Mouse (Mus musculus) hindbrain, embryonic 13.5 days (tissue): Measurements from ENCODE around the gene Mtmr14. TPM values are rescaled to one million over a fixed set of nuclear protein-coding genes. Genes with fewer than 3 reads are reported as not detected.

Source experiments
- ATAC-seq: fragments of 200-750 bp; cut with Nextera tagmentation; 2 replicates; pipeline ENCODE4 v1.8.0; 2017; ENCODE audit warnings: moderate TSS enrichment; ENCODE audit not compliant: low FRiP score
- H3K27ac ChIP-seq: fragments of 300-500 bp; sonication (generic); 2 replicates; pipeline ENCODE4 v1.5.1; 2015; ENCODE audit warnings: inconsistent platforms, mild to moderate bottlenecking, moderate library complexity
- H3K27me3 ChIP-seq: fragments of 300-500 bp; sonication (generic); 2 replicates; pipeline ENCODE4 v1.6.1; 2015; ENCODE audit warnings: mild to moderate bottlenecking, inconsistent platforms
- H3K36me3 ChIP-seq: fragments of 300-500 bp; sonication (generic); 2 replicates; pipeline ENCODE4 v1.6.1; 2015; ENCODE audit warnings: mild to moderate bottlenecking, inconsistent platforms
- H3K4me1 ChIP-seq: fragments of 300-500 bp; sonication (generic); replicated peaks from 2 replicates; pipeline ENCODE4 v1.6.1; 2015; ENCODE audit warnings: inconsistent platforms
- H3K4me2 ChIP-seq: fragments of 300-500 bp; sonication (generic); 2 replicates; pipeline ENCODE4 v1.6.1; 2015; ENCODE audit warnings: inconsistent platforms, mild to moderate bottlenecking, moderate library complexity
- H3K4me3 ChIP-seq: fragments of 300-500 bp; sonication (generic); 2 replicates; pipeline ENCODE4 v1.5.1; 2015; ENCODE audit warnings: mild to moderate bottlenecking, inconsistent platforms
- H3K9ac ChIP-seq: fragments of 300-500 bp; sonication (generic); 2 replicates; pipeline ENCODE4 v1.6.1; 2015; ENCODE audit warnings: mild to moderate bottlenecking, inconsistent platforms
- H3K9me3 ChIP-seq: fragments of 300-500 bp; sonication (generic); 2 replicates; pipeline ENCODE4 v1.6.1; 2016; ENCODE audit warnings: inconsistent platforms
- WGBS: fragments of 180-500 bp; shearing (Covaris S2); methylation state at CpG from one replicate; pipeline ENCODE4 v1.1.7; 2015; 5-methylcytosine and 5-hydroxymethylcytosine counted together
- polyA plus RNA-seq: library from polyadenylated mRNA; unstranded; fragments of >200 nt; fragmentation: Nextera tagmentation; extraction: Ambion mirVana; gene quantifications from 2 replicates; pipeline ENCODE4 v1.2.1, GENCODE M21; 2015

Mtmr14 gene
- polyA plus RNA-seq, 1 experiment from 2014 or later: 34.7 TPM

DNA sequence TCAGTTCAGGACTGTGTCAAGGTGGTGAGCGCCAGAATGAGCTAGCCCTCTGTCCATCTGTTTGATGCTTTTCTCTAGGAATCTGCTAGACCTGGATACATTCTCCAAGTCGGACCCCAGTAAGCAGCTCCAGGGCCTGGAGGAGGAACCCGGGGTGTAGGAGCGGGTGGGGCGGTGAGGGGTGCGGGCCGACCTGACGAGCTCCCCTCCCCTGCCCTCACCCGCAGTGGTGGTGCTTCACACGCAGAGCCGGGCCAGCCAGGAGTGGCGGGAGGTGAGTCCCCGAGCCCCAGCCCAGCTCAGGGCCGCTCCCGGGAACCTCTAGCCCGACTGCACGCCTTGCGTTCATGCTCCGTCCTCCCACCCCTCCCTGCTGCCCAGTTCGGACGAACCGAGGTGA, 45.3 kb downstream of the Mtmr14 start:
- Histone ChIP-seq H3K27me3 (peaks cover 53% of the 10 kb centered on the region), H3K36me3 (peaks cover 29% of the 10 kb centered on the region), H3K9ac (peak overlapping the region; percentile 65), H3K4me3 (peak overlapping the region; percentile 43), H3K4me2 (peak overlapping the region; percentile 75), H3K9me3 (no peaks in the 10 kb centered on the region), H3K27ac (no peak overlapping the region), H3K4me1 (peaks cover 20% of the 10 kb centered on the region)
- peak; percentile 45; the same call in 1 of the 2 replicates for ATAC-seq
- 2% methylated on average over 18 of the region's 22 CpGs for WGBS

DNA sequence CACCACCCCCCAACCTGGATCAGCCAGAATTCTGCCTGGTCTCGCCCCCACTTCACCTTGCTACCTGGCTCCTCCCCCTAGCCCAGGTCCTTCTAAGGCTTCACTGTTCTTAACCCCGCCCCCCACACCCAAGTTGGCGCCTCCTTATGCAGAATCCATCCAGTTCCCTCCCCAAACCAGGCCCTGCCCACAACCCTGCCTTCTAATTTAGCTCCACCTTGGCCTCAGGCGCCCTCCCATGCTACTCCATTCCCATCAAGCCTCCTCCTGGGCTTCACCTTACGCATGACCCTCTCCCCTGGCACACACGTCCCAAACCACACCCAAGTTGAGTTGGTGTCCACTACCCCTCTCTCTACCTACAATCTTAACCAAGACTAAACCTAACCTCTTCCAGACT, 45.9 kb downstream of the Mtmr14 start:
- Histone ChIP-seq H3K27ac (no peak overlapping the region), H3K4me2 (peak overlapping the region; percentile 75; the same call in 1 of the 2 replicates)
- 4% methylated on average over 6 of the region's 6 CpGs for WGBS

DNA sequence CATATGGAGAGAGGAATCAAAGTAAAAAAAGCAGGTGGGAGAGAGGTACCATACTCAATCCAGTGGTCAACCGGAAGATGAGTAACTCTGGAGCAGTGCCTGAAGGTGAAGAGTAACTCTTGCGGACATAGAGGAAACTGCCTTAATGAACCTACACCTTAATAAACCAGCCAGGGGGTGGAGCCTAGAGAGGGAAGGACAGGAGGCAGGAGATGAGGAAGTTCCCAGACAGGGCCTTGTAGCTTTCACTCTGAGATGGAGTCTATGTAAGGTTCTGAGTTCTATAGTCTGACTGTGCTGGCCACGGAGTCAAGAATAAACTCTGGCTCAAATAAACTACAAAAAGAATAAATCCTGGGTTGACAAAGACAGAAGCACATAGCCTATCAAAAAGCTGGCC, 47.3 kb downstream of the Mtmr14 start:
- Histone ChIP-seq H3K27me3 (peaks cover 53% of the 10 kb centered on the region), H3K36me3 (peaks cover 10% of the 10 kb centered on the region), H3K9me3 (no peaks in the 10 kb centered on the region), H3K9ac (no peak overlapping the region), H3K4me2 (no peak overlapping the region), H3K27ac (no peak overlapping the region), H3K4me1 (peaks cover 20% of the 10 kb centered on the region), H3K4me3 (no peak overlapping the region)
- 78% methylated on average over 3 of the region's 3 CpGs for WGBS
- ATAC-seq: no peak

More for the DNA sequence above, 45.9 kb downstream of the Mtmr14 start:
- ATAC-seq: peak; percentile 34; the same call in 1 of the 2 replicates
- Histone ChIP-seq H3K4me3 (0 out of 2 replicates have a peak overlapping the region, but pooled peaks have one; percentile 43), H3K36me3 (peaks cover 24% of the 10 kb centered on the region), H3K9ac (no peak overlapping the region), H3K9me3 (no peaks in the 10 kb centered on the region), H3K4me1 (peaks cover 20% of the 10 kb centered on the region), H3K27me3 (peaks cover 53% of the 10 kb centered on the region)

DNA sequence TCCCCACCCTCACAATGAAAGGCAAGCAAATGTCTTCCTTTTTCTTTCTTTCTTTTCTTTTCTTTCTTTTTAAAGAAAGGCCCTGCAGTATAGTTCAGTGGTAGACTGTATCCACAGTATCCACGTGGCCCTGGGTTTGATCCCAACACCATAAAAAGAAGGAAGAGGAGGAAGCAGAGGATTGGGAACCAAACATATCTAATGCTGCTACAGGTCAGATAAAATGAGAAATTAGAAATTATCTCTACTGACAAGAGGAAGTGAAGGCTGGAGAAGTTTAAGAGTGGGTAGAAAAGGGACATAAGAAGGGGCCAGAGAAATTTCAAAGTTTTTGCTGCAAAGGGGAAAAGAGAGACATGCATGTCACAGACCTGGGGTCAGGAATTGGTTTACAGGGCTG, 48.7 kb downstream of the Mtmr14 start:
- Histone ChIP-seq H3K9me3 (no peaks in the 10 kb centered on the region), H3K9ac (no peak overlapping the region), H3K27me3 (peaks cover 43% of the 10 kb centered on the region), H3K4me3 (no peak overlapping the region), H3K4me2 (no peak overlapping the region), H3K27ac (no peak overlapping the region), H3K4me1 (peaks cover 20% of the 10 kb centered on the region), H3K36me3 (no peaks in the 10 kb centered on the region)
- WGBS: 63% methylated on average over 1 of the region's 1 CpGs
- no peak for ATAC-seq

DNA sequence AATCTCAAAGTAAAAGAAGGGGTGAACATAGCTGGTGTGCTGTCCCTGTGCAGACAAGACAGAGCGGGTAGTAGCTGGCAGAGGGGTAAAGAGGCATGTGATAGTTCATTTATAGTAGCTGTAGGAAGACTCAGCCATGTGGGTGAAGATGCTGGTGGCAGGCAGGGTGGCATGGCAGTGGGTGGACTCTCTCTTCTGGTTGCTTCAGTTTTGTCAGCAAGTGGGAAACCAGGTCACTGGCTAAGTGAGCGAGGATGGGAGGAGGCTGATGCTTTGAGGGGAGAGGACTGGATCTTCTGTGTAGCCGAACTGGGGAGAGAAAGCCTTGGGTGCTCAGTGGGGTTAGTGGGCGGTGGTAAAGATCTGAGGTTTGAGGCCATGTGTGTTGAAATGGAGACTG, 49.6 kb downstream of the Mtmr14 start:
- no peak for ATAC-seq
- Histone ChIP-seq H3K9me3 (no peaks in the 10 kb centered on the region), H3K36me3 (no peaks in the 10 kb centered on the region), H3K4me3 (no peak overlapping the region), H3K27me3 (peaks cover 34% of the 10 kb centered on the region), H3K27ac (no peak overlapping the region), H3K4me2 (no peak overlapping the region), H3K4me1 (peaks cover 13% of the 10 kb centered on the region), H3K9ac (no peak overlapping the region)
- 80% methylated on average over 4 of the region's 4 CpGs for WGBS

DNA sequence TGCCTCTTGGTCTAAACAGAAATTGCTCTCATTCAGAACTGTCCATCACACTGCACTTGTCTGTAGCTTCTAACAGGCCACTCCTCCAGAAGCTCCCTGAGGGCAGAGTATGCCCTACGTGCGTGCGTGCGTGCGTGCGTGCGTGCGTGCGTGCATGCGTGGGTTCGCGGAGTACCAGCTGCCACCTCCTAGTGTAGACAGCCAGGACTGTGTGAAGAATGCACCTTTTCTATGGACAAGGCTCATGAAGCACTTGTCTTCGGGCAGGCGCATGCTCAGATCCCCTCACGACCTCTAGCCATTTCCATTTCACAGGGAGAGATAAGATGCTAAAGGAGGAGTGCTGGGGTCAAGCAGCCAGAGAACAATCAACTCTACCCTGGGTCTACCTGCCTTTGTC, 51.7 kb downstream of the Mtmr14 start:
- no peak overlapping the region for H3K27ac ChIP-seq
- H3K27me3 ChIP-seq: peaks cover 13% of the 10 kb centered on the region
- no peak overlapping the region for H3K4me2 ChIP-seq
- H3K4me3 ChIP-seq: no peak overlapping the region
- no peaks in the 10 kb centered on the region for H3K4me1 ChIP-seq
- no peaks in the 10 kb centered on the region for H3K36me3 ChIP-seq
- 92% methylated on average over 15 of the region's 15 CpGs for WGBS
- no peak overlapping the region for H3K9ac ChIP-seq
- ATAC-seq: no peak
- no peaks in the 10 kb centered on the region for H3K9me3 ChIP-seq

DNA sequence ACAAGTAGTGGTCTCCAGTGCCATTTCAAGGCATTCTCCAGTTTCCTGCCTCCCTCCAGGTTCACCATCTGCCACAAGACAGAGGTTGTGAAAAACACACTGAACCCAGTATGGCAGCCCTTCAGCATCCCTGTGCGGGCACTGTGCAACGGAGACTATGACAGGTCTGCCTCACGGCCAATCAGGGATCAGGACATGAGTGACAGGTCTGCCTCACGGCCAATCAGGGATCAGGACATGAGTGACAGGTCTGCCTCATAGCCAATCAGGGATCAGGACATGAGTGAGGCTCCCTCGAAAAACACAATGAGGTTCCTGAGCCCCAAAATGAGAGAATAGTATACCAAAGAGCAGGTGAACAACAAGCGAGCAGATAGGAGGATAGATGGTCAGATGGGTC, 52.7 kb downstream of the Mtmr14 start:
- no peaks in the 10 kb centered on the region for H3K4me1 ChIP-seq
- no peaks in the 10 kb centered on the region for H3K36me3 ChIP-seq
- no peak overlapping the region for H3K4me3 ChIP-seq
- peaks cover 3% of the 10 kb centered on the region; the same call in 1 of the 2 replicates for H3K27me3 ChIP-seq
- H3K9ac ChIP-seq: no peak overlapping the region
- no peak overlapping the region for H3K27ac ChIP-seq
- WGBS: 71% methylated on average over 6 of the region's 6 CpGs
- no peaks in the 10 kb centered on the region for H3K9me3 ChIP-seq
- H3K4me2 ChIP-seq: no peak overlapping the region
- no peak for ATAC-seq

DNA sequence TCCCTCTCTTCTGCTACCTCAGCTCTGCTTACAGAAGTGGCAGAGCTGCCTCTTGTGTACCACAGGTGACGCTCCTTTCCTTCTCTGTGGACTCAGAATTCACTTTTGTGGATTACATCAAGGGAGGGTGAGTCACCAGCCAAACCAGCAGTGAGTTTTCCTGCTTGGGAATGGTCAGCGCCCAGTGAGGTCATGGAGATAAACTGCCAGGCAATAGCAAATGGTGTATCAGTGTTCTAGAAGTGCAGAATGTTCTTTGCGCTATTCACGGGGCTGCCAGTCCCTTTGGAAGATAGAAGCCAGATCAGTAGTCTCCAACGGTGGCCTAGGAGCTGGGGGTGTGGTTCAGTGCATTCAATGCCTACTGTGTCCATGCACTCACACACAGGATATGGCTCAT, 55.3 kb downstream of the Mtmr14 start:
- WGBS: 83% methylated on average over 5 of the region's 5 CpGs
- no peaks in the 10 kb centered on the region for H3K27me3 ChIP-seq
- H3K4me1 ChIP-seq: no peaks in the 10 kb centered on the region
- H3K4me2 ChIP-seq: no peak overlapping the region
- no peak overlapping the region for H3K9ac ChIP-seq
- H3K9me3 ChIP-seq: no peaks in the 10 kb centered on the region
- H3K36me3 ChIP-seq: no peaks in the 10 kb centered on the region
- ATAC-seq: no peak
- no peak overlapping the region for H3K4me3 ChIP-seq
- H3K27ac ChIP-seq: no peak overlapping the region

DNA sequence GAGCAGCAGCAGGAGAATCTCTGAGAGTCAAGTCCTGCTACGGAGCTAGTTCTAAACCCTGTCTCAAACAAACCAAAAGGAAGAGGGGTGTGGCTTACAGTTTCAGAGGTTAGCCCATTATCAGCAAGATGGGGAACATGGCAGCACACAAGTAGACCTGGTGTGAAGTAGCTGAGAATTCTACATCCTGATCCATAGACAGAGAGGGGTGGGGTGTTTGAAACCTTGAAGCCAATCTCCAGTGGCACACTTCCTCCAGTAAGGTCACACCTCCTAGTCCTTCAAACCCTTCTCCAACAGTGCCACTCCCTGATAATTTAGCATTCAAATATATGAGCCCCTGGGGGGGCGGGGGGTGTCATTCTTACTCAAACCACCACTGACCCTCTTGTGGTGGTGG, 58.4 kb downstream of the Mtmr14 start:
- H3K27ac ChIP-seq: no peak overlapping the region
- H3K4me2 ChIP-seq: no peak overlapping the region
- WGBS: 87% methylated on average over 2 of the region's 2 CpGs
- H3K9me3 ChIP-seq: no peaks in the 10 kb centered on the region
- no peaks in the 10 kb centered on the region for H3K27me3 ChIP-seq
- H3K9ac ChIP-seq: no peak overlapping the region
- H3K36me3 ChIP-seq: no peaks in the 10 kb centered on the region
- H3K4me3 ChIP-seq: no peak overlapping the region
- no peaks in the 10 kb centered on the region for H3K4me1 ChIP-seq
- no peak for ATAC-seq

DNA sequence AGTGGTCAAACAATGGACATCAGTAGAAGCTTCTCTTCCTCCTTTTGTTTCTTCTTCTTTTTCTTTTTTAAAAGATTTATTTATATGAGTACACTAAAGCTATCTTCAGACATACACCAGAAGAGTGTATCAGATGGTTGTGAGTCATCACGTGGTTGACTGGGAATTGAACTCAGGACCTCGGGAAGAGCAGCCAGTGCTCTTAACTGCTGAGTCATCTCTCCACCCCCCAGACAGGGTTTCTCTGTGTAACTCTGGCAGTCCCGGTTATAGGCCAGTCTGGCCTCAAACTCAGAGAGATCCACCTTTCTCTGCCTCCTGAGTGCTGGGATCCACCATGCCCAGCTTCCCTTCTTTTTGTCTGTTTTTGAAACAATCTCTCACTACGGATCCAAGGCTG, 59.0 kb downstream of the Mtmr14 start:
- Histone ChIP-seq H3K4me3 (no peak overlapping the region), H3K9ac (no peak overlapping the region), H3K4me1 (no peaks in the 10 kb centered on the region), H3K36me3 (no peaks in the 10 kb centered on the region), H3K4me2 (no peak overlapping the region), H3K27me3 (no peaks in the 10 kb centered on the region), H3K9me3 (no peaks in the 10 kb centered on the region), H3K27ac (no peak overlapping the region)
- no peak for ATAC-seq
- 77% methylated on average over 4 of the region's 4 CpGs for WGBS

DNA sequence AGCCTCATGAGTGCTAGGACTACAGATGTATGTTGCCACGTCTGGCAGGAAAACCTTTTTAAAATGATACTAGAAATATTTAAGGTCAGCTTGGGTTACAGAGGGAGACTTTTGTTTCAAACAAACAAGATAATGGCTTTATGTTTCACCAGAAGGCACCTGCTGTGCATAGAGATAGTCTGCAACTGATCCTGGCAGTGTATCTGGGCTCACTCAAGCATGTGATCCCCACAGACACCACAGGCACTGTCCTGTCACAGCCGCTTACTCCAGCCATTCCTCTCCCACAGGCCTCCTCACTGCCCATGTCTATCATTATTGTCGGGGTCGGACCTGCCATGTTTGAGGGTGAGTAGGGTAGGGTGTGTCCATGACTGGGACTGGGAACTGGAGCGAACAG, 63.7 kb downstream of the Mtmr14 start:
- H3K27ac ChIP-seq: no peak overlapping the region
- H3K9me3 ChIP-seq: no peaks in the 10 kb centered on the region
- H3K27me3 ChIP-seq: no peaks in the 10 kb centered on the region
- ATAC-seq: no peak
- no peak overlapping the region for H3K9ac ChIP-seq
- no peaks in the 10 kb centered on the region for H3K36me3 ChIP-seq
- no peak overlapping the region for H3K4me2 ChIP-seq
- H3K4me3 ChIP-seq: no peak overlapping the region
- H3K4me1 ChIP-seq: peaks cover 7% of the 10 kb centered on the region; the same call in 1 of the 2 replicates
- 85% methylated on average over 5 of the region's 5 CpGs for WGBS

DNA sequence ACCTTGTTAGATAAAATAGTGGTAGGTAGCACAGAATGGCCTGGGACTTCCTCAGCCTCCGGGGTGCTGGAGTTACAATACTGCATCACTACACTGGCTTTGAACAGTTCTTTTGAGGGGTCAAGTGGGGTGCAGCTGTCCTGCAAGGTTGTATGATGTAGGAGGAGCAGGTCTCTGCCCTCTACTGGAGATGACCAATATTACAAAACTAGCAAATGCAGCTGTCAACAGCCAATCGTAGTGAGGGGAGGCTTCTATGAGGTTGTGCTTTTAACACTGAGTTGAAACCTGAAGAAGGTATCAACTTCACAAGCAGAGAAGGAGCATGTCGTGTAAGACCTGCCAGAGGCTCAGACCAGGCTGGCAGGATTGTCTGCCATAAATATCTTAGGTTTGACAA, 64.6 kb downstream of the Mtmr14 start:
- WGBS: 25% methylated on average over 3 of the region's 3 CpGs
- Histone ChIP-seq H3K27me3 (no peaks in the 10 kb centered on the region), H3K4me2 (no peak overlapping the region), H3K4me1 (peaks cover 7% of the 10 kb centered on the region; the same call in 1 of the 2 replicates), H3K9me3 (no peaks in the 10 kb centered on the region), H3K4me3 (no peak overlapping the region), H3K27ac (no peak overlapping the region), H3K36me3 (no peaks in the 10 kb centered on the region), H3K9ac (no peak overlapping the region)
- no peak for ATAC-seq

DNA sequence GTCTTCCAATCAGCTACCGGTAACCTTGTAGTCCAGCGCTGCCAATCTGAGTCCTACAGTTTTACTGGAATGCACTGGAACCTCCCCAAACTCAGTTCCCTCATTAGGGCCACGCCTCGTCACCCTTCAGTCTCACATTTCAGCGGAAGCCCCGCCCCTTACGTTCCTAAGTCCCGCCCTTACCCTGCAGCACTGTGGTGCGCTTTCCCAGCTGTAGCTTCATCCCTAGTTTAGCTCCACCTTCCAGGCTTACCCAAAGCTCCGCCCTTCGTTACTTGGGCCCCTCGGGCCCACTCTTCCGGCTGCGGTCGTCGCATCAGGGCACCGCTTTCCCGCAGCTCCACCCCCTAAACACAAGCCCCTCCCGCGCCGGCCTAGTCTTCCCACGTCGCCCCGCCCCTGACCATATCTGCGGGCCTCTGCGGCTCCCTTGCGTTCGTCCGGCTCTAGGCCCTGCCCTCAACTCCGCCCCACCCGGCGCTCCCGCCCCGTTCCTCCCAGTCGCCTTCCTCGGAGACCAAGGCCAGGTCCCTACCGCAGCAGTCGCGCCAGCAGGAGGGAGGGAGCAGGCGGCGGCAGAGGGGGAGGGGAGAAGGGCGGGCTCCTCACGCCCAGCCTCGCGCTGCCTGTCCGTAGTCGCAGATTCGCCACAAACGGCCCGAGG, 68.8 kb downstream of the Mtmr14 start:
- Histone ChIP-seq H3K36me3 (peaks cover 15% of the 10 kb centered on the region), H3K27ac (peak overlapping the region; percentile 99), H3K4me3 (peak overlapping the region; percentile 97), H3K9ac (peak overlapping the region; percentile 97), H3K4me1 (peaks cover 38% of the 10 kb centered on the region), H3K9me3 (no peaks in the 10 kb centered on the region), H3K27me3 (no peaks in the 10 kb centered on the region), H3K4me2 (peak overlapping the region; percentile 100)
- WGBS: under 1% methylated on average over 50 of the region's 50 CpGs
- ATAC-seq: peak; percentile 98
